Mouse (Mus musculus) liver, adult (tissue): Measurements from ENCODE around the gene Cst8.

Experiments
- GATA4 ChIP-seq: IDR thresholded peaks from 2 replicates; pipeline ENCODE4 v1.6.1; 2014; ENCODE audit warnings: mild to moderate bottlenecking, low read length; ENCODE audit not compliant: insufficient replicate concordance

Gene Cst8

GRCm38 (mm10) chr2:148851116-148851906, 52.7 kb downstream of the Cst8 start:
- TF ChIP-seq GATA4 = no peak; the same call in 1 of the 2 replicates
